ENCODE assay signal across 13 mouse cellular contexts in genomic region chr5:98856356-98856755, GRCm38 (mm10). TPM values are rescaled to one million over a fixed set of nuclear protein-coding genes. Genes with fewer than 3 reads are reported as not detected.
DNase-seq lines count a peak whose midpoint lies in the region; ATAC-seq and TF ChIP-seq lines count a peak whose summit lies in the region.
"Had no signal": no experiment of that assay in that cellular context is flagged by ENCODE, and none has a peak within 500 bp of the region (broad histone marks: within the 10 kb centered on the region; RNA-seq: fewer than 3 reads in every experiment).

No protein-coding gene starts in this region.

- H3K4me3 ChIP-seq in left cerebral cortex, adult 2 months = peak overlapping the region; percentile 56
- no peak overlapping the region for H3K4me3 ChIP-seq in hindbrain, embryonic 11.5 days (ENCODE audit: low read depth, low read length)

- no peak for TF ChIP-seq CTCF in left cerebral cortex, adult 2 months (IDR thresholded peaks at IDR 0.05)

- no peak for ATAC-seq in hindbrain, embryonic 11.5 days (ENCODE audit: low FRiP score)

- no peak overlapping the region; the same call in 1 of the 2 replicates for H3K27ac ChIP-seq in left cerebral cortex, adult 2 months
- no peak overlapping the region for H3K27ac ChIP-seq in hindbrain, embryonic 11.5 days (ENCODE audit: low read depth, low read length)

- H3K4me1 ChIP-seq in hindbrain, embryonic 11.5 days (replicated peaks; ENCODE audit: control insufficient read depth, insufficient read depth, low read length) = 0 out of 2 replicates have a peak, but pooled peaks cover 2% of the 10 kb centered on the region

- no peaks in the 10 kb centered on the region for H3K9me3 ChIP-seq in hindbrain, embryonic 11.5 days (ENCODE audit: control insufficient read depth, low read length)

- H3K4me2 ChIP-seq in hindbrain, embryonic 11.5 days (replicated peaks; ENCODE audit: low read depth, low read length) = no peak overlapping the region

- H3K9ac ChIP-seq in hindbrain, embryonic 11.5 days (ENCODE audit: low read depth, low read length) = no peak overlapping the region

- H3K27me3 ChIP-seq in hindbrain, embryonic 11.5 days (ENCODE audit: control insufficient read depth, insufficient read depth, low read length) = peaks cover 25% of the 10 kb centered on the region

- WGBS in hindbrain, embryonic 11.5 days = 63% methylated on average over 7 of the region's 7 CpGs

- H3K36me3 ChIP-seq in hindbrain, embryonic 11.5 days (ENCODE audit: control insufficient read depth, insufficient read depth, low read length) = no peaks in the 10 kb centered on the region

- peak; percentile 24 for DNase-seq in embryo, embryonic 11 days
- no peak for DNase-seq in embryo, embryonic 9.5 days (ENCODE audit: extremely low spot score)
- DNase-seq in left cerebral cortex, adult 2 months (ENCODE audit: extremely low spot score in 1 of 2, low spot score in 2 of 2) = no peak
- DNase-seq in left cerebral cortex, adult 8-10 months (ENCODE audit: low spot score in 2 of 2) = no peak
- DNase-seq in hindbrain, embryonic 11.5 days (ENCODE audit: low spot score) = peak; percentile 8
- DNase-seq in neural tube, embryonic 10.5 days (ENCODE audit: extremely low spot score, low spot score) = peak; percentile 29
- no peak for DNase-seq in yolk sac, embryonic 10.5 days (ENCODE audit: low spot score)
- no peak for DNase-seq in urinary bladder, postnatal 14 days (ENCODE audit: low spot score)
- DNase-seq: gastrocnemius, postnatal 25 days; lung, adult 18-20 months had no signal

- intact Hi-C loops in left cerebral cortex, adult 2 months (cut with DNase I) = loop anchor here (5.0 kb wide), 1 partner anchor 69 kb away; no protein-coding TSS in a partner anchor

RNA-seq across cellular contexts. Expression of gene Bmp3, which starts 2.1 kb away (rescaled TPM):
- 10 to 100 TPM; 10.5 to 13.7 TPM for total RNA-seq in left cerebral cortex, adult 2 months (2021)
- total RNA-seq in left cerebral cortex, adult 8-10 months (2022) = 10 to 100 TPM; 10.5 to 15.3 (median 12.0) TPM
- 1.3 and 2.1 TPM in 2 replicates for polyA plus RNA-seq in hindbrain, embryonic 11.5 days (2014; fragmentation: Nextera tagmentation; extraction: Ambion mirVana)
- total RNA-seq: hematopoietic stem cell, adult 5-6 weeks; MEL; neutrophil, adult 5-6 weeks had no signal

Comparison
In these comparisons a context has a peak if more than half of its experiments do, and no peak if none do; other contexts are left out.
1. DNase-seq: peak in embryo, embryonic 11 days (single experiment), hindbrain, embryonic 11.5 days (single experiment) and neural tube, embryonic 10.5 days (single experiment); none in embryo, embryonic 9.5 days (single experiment), left cerebral cortex, adult 2 months (0 of 2), left cerebral cortex, adult 8-10 months (0 of 2), yolk sac, embryonic 10.5 days (single experiment) and urinary bladder, postnatal 14 days (single experiment).